Mouse (Mus musculus): ENCODE measurements around the gene Cd3d.

DNA sequence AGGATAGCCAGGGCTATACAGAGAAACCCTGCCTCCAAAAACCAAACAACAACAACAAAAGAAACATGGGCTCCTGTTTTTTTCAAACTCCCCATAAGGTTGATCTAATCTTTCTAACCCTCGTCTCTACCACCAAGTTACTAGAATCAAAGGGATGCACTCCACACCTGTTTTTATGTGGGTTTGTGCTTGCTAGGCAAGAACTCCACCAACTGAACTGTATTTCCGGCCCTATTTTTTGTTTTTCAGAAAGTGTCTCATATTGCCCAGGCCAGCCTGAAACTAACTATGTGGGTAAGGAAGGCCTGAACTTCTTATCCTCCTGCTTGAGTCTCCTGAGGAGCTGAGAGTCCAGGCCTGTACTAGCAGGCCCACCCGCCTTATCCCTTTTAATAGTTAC, 27.2 kb upstream of the Cd3d start:
- TF ChIP-seq CTCF (IDR thresholded peaks at IDR 0.05; ENCODE audit: borderline replicate concordance, control insufficient read depth, extremely low read depth, insufficient read depth, low read length, poor library complexity) (no peak), POLR2A (IDR thresholded peaks at IDR 0.05; ENCODE audit: control insufficient read depth, extremely low read depth, insufficient read depth, low read length, poor library complexity) (no peak)
